Mouse (Mus musculus) bone marrow macrophage, adult 2 months (primary cell): Measurements from ENCODE around the gene Scg3.

Experiments
- CTCF ChIP-seq: IDR thresholded peaks from 2 replicates; pipeline ENCODE4 v1.5.1; 2012; ENCODE audit warnings: low read depth, mild to moderate bottlenecking, low read length, moderate library complexity
- POLR2A ChIP-seq: IDR thresholded peaks from 2 replicates; pipeline ENCODE4 v1.6.1; 2012; ENCODE audit warnings: mild to moderate bottlenecking, low read depth, low read length, borderline replicate concordance

DNA sequence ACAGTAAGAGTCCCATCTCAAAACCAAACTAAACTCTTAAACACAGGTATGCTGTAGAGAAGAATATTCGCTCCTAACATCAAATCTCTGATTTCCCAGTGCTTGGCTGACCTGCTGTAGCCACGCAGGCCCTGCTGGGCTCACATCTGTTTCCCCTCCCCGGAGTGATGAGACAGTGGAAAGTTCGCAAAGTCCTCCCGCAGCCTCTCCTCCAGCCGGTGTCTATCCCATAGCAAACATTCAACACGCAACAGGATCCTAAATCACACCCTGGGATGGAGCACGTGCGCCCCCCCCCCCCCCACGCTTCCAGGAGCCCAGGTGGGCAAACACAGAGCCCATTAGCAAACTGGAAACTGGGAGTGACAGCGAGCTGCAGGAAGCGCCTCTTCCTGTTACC is 82.3 kb downstream of the Scg3 start:
- no peak for TF ChIP-seq CTCF
- TF ChIP-seq POLR2A = no peak
